Mouse (Mus musculus): ENCODE data around the gene Hs3st5. TPM values are rescaled to one million over a fixed set of nuclear protein-coding genes. Genes with fewer than 3 reads are reported as not detected.

Hs3st5 gene
- polyA plus RNA-seq, 1 experiment from 2014 or later: 0.05 TPM

- ATAC-seq: no peak
- no peaks in the 10 kb centered on the region for H3K4me1 ChIP-seq (ENCODE audit: insufficient read depth, low read depth, low read length)
- no peak for DNase-seq (ENCODE audit: low spot score)
- H3K27me3 ChIP-seq (replicated peaks; ENCODE audit: insufficient read depth, low read length): no peaks in the 10 kb centered on the region
- 64% methylated on average over 3 of the region's 3 CpGs for WGBS
- no peak overlapping the region for H3K4me3 ChIP-seq (ENCODE audit: low read depth, low read length)
- H3K9me3 ChIP-seq (ENCODE audit: low read length): no peaks in the 10 kb centered on the region
- no peak overlapping the region for H3K4me2 ChIP-seq (replicated peaks; ENCODE audit: low read depth, low read length)
- no peak overlapping the region for H3K27ac ChIP-seq (ENCODE audit: low read length)
- no peak overlapping the region for H3K9ac ChIP-seq (replicated peaks; ENCODE audit: low read depth)
- TF ChIP-seq EP300 (IDR thresholded peaks at IDR 0.05) (no peak), CTCF (IDR thresholded peaks at IDR 0.05) (no peak)
- H3K36me3 ChIP-seq (ENCODE audit: insufficient read depth, low read length): no peaks in the 10 kb centered on the region
These were observed 22.6 kb upstream of the Hs3st5 start for GRCm38 (mm10) chr10:36484011-36484410.

GRCm38 (mm10) chr10:36484728-36485300 lies 21.8 kb upstream of the Hs3st5 start:
- H3K4me3 ChIP-seq (ENCODE audit: low read depth, low read length): no peak overlapping the region
- no peak overlapping the region for H3K4me2 ChIP-seq (replicated peaks; ENCODE audit: low read depth, low read length)
- DNase-seq (ENCODE audit: low spot score) (no peak), ATAC-seq (no peak)
- TF ChIP-seq CTCF (IDR thresholded peaks at IDR 0.05) (no peak), EP300 (IDR thresholded peaks at IDR 0.05) (no peak)
- 79% methylated on average over 1 of the region's 1 CpGs for WGBS
- no peaks in the 10 kb centered on the region for H3K27me3 ChIP-seq (replicated peaks; ENCODE audit: insufficient read depth, low read length)
- no peak overlapping the region for H3K27ac ChIP-seq (ENCODE audit: low read length)
- no peaks in the 10 kb centered on the region for H3K36me3 ChIP-seq (ENCODE audit: insufficient read depth, low read length)
- H3K4me1 ChIP-seq (ENCODE audit: insufficient read depth, low read depth, low read length): no peaks in the 10 kb centered on the region
- no peak overlapping the region for H3K9ac ChIP-seq (replicated peaks; ENCODE audit: low read depth)
- no peaks in the 10 kb centered on the region for H3K9me3 ChIP-seq (ENCODE audit: low read length)

- no peak overlapping the region for H3K4me3 ChIP-seq (ENCODE audit: low read depth, low read length)
- no peaks in the 10 kb centered on the region for H3K36me3 ChIP-seq (ENCODE audit: insufficient read depth, low read length)
- DNase-seq (ENCODE audit: low spot score) (no peak), ATAC-seq (no peak)
- H3K4me1 ChIP-seq (ENCODE audit: insufficient read depth, low read depth, low read length): no peaks in the 10 kb centered on the region
- no peaks in the 10 kb centered on the region for H3K9me3 ChIP-seq (ENCODE audit: low read length)
- no peak overlapping the region for H3K27ac ChIP-seq (ENCODE audit: low read length)
- no peak overlapping the region for H3K4me2 ChIP-seq (replicated peaks; ENCODE audit: low read depth, low read length)
- 71% methylated on average over 1 of the region's 1 CpGs for WGBS
- H3K9ac ChIP-seq (replicated peaks; ENCODE audit: low read depth): no peak overlapping the region
- no peaks in the 10 kb centered on the region for H3K27me3 ChIP-seq (replicated peaks; ENCODE audit: insufficient read depth, low read length)
- no peak for TF ChIP-seq CTCF (IDR thresholded peaks at IDR 0.05)
- no peak for TF ChIP-seq EP300 (IDR thresholded peaks at IDR 0.05)
These were observed 13.0 kb upstream of the Hs3st5 start for GRCm38 (mm10) chr10:36493566-36493965.

GRCm38 (mm10) chr10:36499713-36500112 lies 6.9 kb upstream of the Hs3st5 start:
- DNase-seq (ENCODE audit: low spot score) (no peak), ATAC-seq (no peak)
- no peak overlapping the region for H3K4me2 ChIP-seq (replicated peaks; ENCODE audit: low read depth, low read length)
- no peaks in the 10 kb centered on the region for H3K4me1 ChIP-seq (ENCODE audit: insufficient read depth, low read depth, low read length)
- H3K9ac ChIP-seq (replicated peaks; ENCODE audit: low read depth): no peak overlapping the region
- 59% methylated on average over 1 of the region's 1 CpGs for WGBS
- no peak overlapping the region for H3K4me3 ChIP-seq (ENCODE audit: low read depth, low read length)
- H3K9me3 ChIP-seq (ENCODE audit: low read length): no peaks in the 10 kb centered on the region
- TF ChIP-seq CTCF (IDR thresholded peaks at IDR 0.05) (no peak), EP300 (IDR thresholded peaks at IDR 0.05) (no peak)
- H3K27ac ChIP-seq (ENCODE audit: low read length): no peak overlapping the region
- H3K27me3 ChIP-seq (replicated peaks; ENCODE audit: insufficient read depth, low read length): no peaks in the 10 kb centered on the region
- no peaks in the 10 kb centered on the region for H3K36me3 ChIP-seq (ENCODE audit: insufficient read depth, low read length)

- Histone ChIP-seq H3K27ac (ENCODE audit: low read length) (no peak overlapping the region), H3K4me2 (replicated peaks; ENCODE audit: low read depth, low read length) (peak overlapping the region; percentile 65), H3K4me3 (ENCODE audit: low read depth, low read length) (peak overlapping the region; percentile 43; the same call in 1 of the 2 replicates), H3K9ac (replicated peaks; ENCODE audit: low read depth) (no peak overlapping the region), H3K27me3 (replicated peaks; ENCODE audit: insufficient read depth, low read length) (peaks cover 15% of the 10 kb centered on the region; the same call in 1 of the 2 replicates), H3K9me3 (ENCODE audit: low read length) (no peaks in the 10 kb centered on the region), H3K4me1 (ENCODE audit: insufficient read depth, low read depth, low read length) (no peaks in the 10 kb centered on the region; the same call in 1 of the 2 replicates), H3K36me3 (ENCODE audit: insufficient read depth, low read length) (no peaks in the 10 kb centered on the region)
- DNase-seq (ENCODE audit: low spot score): peak; percentile 12
- no peak; the same call in 1 of the 2 replicates for TF ChIP-seq CTCF (IDR thresholded peaks at IDR 0.05)
- no peak for TF ChIP-seq EP300 (IDR thresholded peaks at IDR 0.05)
- peak; percentile 26; the same call in 1 of the 2 replicates for ATAC-seq
- 10% methylated on average over 12 of the region's 13 CpGs for WGBS
These were observed 434 bp upstream of the Hs3st5 start for GRCm38 (mm10) chr10:36506033-36506726.

- under 1% methylated on average over 15 of the region's 15 CpGs for WGBS
- H3K4me3 ChIP-seq (ENCODE audit: low read depth, low read length): peak overlapping the region; percentile 43
- no peak overlapping the region for H3K9ac ChIP-seq (replicated peaks; ENCODE audit: low read depth)
- no peak overlapping the region for H3K27ac ChIP-seq (ENCODE audit: low read length)
- no peak for ATAC-seq
- H3K4me2 ChIP-seq (replicated peaks; ENCODE audit: low read depth, low read length): peak overlapping the region; percentile 65
- no peaks in the 10 kb centered on the region; the same call in 1 of the 2 replicates for H3K4me1 ChIP-seq (ENCODE audit: insufficient read depth, low read depth, low read length)
- no peaks in the 10 kb centered on the region for H3K36me3 ChIP-seq (ENCODE audit: insufficient read depth, low read length)
- no peaks in the 10 kb centered on the region for H3K9me3 ChIP-seq (ENCODE audit: low read length)
- peaks cover 15% of the 10 kb centered on the region; the same call in 1 of the 2 replicates for H3K27me3 ChIP-seq (replicated peaks; ENCODE audit: insufficient read depth, low read length)
- no peak for TF ChIP-seq EP300 (IDR thresholded peaks at IDR 0.05)
- TF ChIP-seq CTCF (IDR thresholded peaks at IDR 0.05): no peak
- no peak for DNase-seq (ENCODE audit: low spot score)
These were observed 899 bp downstream of the Hs3st5 start for GRCm38 (mm10) chr10:36507556-36507870.

Measured in lung, postnatal 0 days (tissue).